Mouse (Mus musculus): ENCODE results near the gene Maml2. TPM values are rescaled to one million over a fixed set of nuclear protein-coding genes. Genes with fewer than 3 reads are reported as not detected.
A peak's percentile ranks its signal among the peaks of the same experiment; 100 is the strongest.

Maml2 gene
- polyA plus RNA-seq, 1 experiment from 2014 or later, result 9.9 TPM

- H3K27me3 ChIP-seq (ENCODE audit: control insufficient read depth, insufficient read depth, low read depth, low read length), result no peaks in the 10 kb centered on the region
- H3K9ac ChIP-seq (ENCODE audit: low read depth, low read length), result no peak overlapping the region
- peak overlapping the region; percentile 14; the same call in 1 of the 2 replicates for H3K4me2 ChIP-seq (ENCODE audit: low read length)
- H3K4me3 ChIP-seq (ENCODE audit: low read depth, low read length), result no peak overlapping the region
- 49% methylated on average over 12 of the region's 12 CpGs for WGBS
- H3K4me1 ChIP-seq (ENCODE audit: control insufficient read depth, insufficient read depth, low read length), result peaks cover 18% of the 10 kb centered on the region
- H3K36me3 ChIP-seq (ENCODE audit: control insufficient read depth, insufficient read depth, low read length), result no peaks in the 10 kb centered on the region
- H3K27ac ChIP-seq (ENCODE audit: low read length), result no peak overlapping the region
- ATAC-seq, result peak; percentile 38
- no peaks in the 10 kb centered on the region for H3K9me3 ChIP-seq (replicated peaks; ENCODE audit: control insufficient read depth, low read length, poor library complexity, severe bottlenecking)
Observed at GRCm38 (mm10) chr9:13536419-13537261, 238.9 kb downstream of the Maml2 start.

DNA sequence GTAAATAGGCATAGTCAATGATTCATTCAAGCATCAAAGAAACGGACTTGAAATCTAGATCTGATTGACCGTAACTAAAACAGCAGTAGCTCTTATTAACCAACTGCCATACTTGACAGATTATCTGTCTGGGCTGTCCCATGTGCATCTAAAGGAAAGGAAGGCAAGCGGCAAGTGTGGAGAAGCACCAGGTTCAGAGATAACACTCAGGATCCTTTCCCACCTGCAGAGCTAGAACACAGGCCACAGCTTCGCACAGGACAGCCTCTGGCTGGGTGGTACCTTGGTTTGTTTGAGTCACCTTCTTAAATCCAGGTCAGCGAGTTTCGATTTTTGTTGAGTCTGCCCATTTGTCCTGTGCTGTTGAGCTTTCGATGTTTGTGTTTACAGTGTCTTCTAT, 240.4 kb downstream of the Maml2 start:
- H3K27me3 ChIP-seq (ENCODE audit: control insufficient read depth, insufficient read depth, low read depth, low read length), result no peaks in the 10 kb centered on the region
- WGBS, result 78% methylated on average over 7 of the region's 7 CpGs
- H3K36me3 ChIP-seq (ENCODE audit: control insufficient read depth, insufficient read depth, low read length), result no peaks in the 10 kb centered on the region
- peaks cover 7% of the 10 kb centered on the region for H3K4me1 ChIP-seq (ENCODE audit: control insufficient read depth, insufficient read depth, low read length)
- H3K4me2 ChIP-seq (ENCODE audit: low read length), result no peak overlapping the region
- no peak overlapping the region for H3K27ac ChIP-seq (ENCODE audit: low read length)
- H3K9ac ChIP-seq (ENCODE audit: low read depth, low read length), result no peak overlapping the region
- no peaks in the 10 kb centered on the region for H3K9me3 ChIP-seq (replicated peaks; ENCODE audit: control insufficient read depth, low read length, poor library complexity, severe bottlenecking)
- H3K4me3 ChIP-seq (ENCODE audit: low read depth, low read length), result no peak overlapping the region
- no peak for ATAC-seq

DNA sequence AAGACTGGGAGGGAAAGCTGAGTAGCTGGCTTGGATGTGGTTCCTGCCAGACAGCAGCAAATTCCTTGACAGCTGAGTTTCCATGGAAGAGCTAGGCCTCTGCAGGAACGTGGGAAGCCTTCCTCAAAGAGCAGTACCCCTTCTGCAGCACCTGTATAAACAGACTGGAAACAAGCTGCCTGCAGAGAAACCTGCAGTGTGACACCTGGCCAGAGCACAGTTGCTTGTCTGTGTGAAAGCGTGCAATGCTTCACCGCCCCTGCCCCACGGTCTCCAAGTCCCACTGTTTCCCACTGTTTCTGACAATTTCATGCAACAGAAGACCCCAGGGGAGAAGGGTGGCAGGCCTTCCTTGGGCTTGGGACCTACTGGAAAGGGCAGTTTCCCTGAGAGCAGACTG, 241.8 kb downstream of the Maml2 start:
- Histone ChIP-seq H3K36me3 (ENCODE audit: control insufficient read depth, insufficient read depth, low read length) (no peaks in the 10 kb centered on the region), H3K4me2 (ENCODE audit: low read length) (no peak overlapping the region), H3K9me3 (replicated peaks; ENCODE audit: control insufficient read depth, low read length, poor library complexity, severe bottlenecking) (no peaks in the 10 kb centered on the region), H3K9ac (ENCODE audit: low read depth, low read length) (no peak overlapping the region), H3K4me1 (ENCODE audit: control insufficient read depth, insufficient read depth, low read length) (peaks cover 12% of the 10 kb centered on the region), H3K27me3 (ENCODE audit: control insufficient read depth, insufficient read depth, low read depth, low read length) (no peaks in the 10 kb centered on the region), H3K27ac (ENCODE audit: low read length) (no peak overlapping the region), H3K4me3 (ENCODE audit: low read depth, low read length) (no peak overlapping the region)
- ATAC-seq, result no peak
- WGBS, result 39% methylated on average over 4 of the region's 4 CpGs

DNA sequence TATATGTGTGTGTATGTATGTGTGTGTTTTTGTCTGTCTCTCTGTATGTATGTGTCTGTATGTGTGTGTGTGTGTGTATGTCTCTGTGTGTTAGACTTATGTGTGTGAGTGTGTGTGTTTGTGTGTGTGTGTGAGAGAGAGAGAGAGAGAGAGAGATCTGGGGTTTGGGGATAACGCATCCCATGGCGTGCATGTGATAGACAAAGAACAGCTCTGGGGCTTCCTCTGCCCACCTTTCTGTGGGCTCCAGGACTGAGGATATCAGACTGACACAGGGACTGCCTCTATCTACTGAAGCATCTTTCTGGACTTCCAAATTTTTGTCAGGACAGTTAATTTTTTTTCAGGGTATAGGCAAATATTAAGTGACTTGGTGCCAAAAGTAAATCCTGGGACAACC, 242.5 kb downstream of the Maml2 start:
- WGBS, result 83% methylated on average over 2 of the region's 2 CpGs
- Histone ChIP-seq H3K4me3 (ENCODE audit: low read depth, low read length) (no peak overlapping the region), H3K36me3 (ENCODE audit: control insufficient read depth, insufficient read depth, low read length) (no peaks in the 10 kb centered on the region), H3K27me3 (ENCODE audit: control insufficient read depth, insufficient read depth, low read depth, low read length) (no peaks in the 10 kb centered on the region), H3K9ac (ENCODE audit: low read depth, low read length) (no peak overlapping the region), H3K4me2 (ENCODE audit: low read length) (no peak overlapping the region), H3K4me1 (ENCODE audit: control insufficient read depth, insufficient read depth, low read length) (peaks cover 12% of the 10 kb centered on the region), H3K9me3 (replicated peaks; ENCODE audit: control insufficient read depth, low read length, poor library complexity, severe bottlenecking) (no peaks in the 10 kb centered on the region), H3K27ac (ENCODE audit: low read length) (no peak overlapping the region)
- no peak for ATAC-seq

- WGBS, result 54% methylated on average over 6 of the region's 6 CpGs
- no peak overlapping the region for H3K4me2 ChIP-seq (ENCODE audit: low read length)
Observed at GRCm38 (mm10) chr9:13540781-13541180, 243.0 kb downstream of the Maml2 start.

DNA sequence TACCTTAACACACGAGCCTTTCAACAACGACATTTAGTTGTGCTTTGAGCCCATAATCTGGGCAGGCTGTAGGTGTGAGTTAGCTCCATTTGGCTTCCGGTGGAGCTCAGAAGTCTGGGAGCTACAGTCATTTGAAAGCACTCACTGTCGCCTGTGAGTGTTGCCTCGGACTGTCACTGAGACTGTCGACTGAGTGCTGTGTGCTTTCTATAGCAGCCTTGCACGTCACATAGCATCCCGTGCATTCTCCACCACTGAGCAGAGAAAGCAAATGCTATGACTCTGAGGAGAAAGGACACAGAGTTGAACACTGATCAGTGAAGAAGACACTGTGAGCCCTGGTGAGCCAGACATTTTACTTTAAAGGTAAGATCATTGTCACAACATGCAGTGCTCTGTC, 245.4 kb downstream of the Maml2 start:
- no peaks in the 10 kb centered on the region for H3K27me3 ChIP-seq (ENCODE audit: control insufficient read depth, insufficient read depth, low read depth, low read length)
- H3K9ac ChIP-seq (ENCODE audit: low read depth, low read length), result peak overlapping the region; percentile 25; the same call in 1 of the 2 replicates
- H3K27ac ChIP-seq (ENCODE audit: low read length), result peak overlapping the region; percentile 58
- no peaks in the 10 kb centered on the region for H3K9me3 ChIP-seq (replicated peaks; ENCODE audit: control insufficient read depth, low read length, poor library complexity, severe bottlenecking)
- peak overlapping the region; percentile 23 for H3K4me2 ChIP-seq (ENCODE audit: low read length)
- H3K4me3 ChIP-seq (ENCODE audit: low read depth, low read length), result no peak overlapping the region
- ATAC-seq, result peak; percentile 66; the same call in 1 of the 2 replicates
- 40% methylated on average over 8 of the region's 8 CpGs for WGBS
- no peaks in the 10 kb centered on the region for H3K36me3 ChIP-seq (ENCODE audit: control insufficient read depth, insufficient read depth, low read length)
- H3K4me1 ChIP-seq (ENCODE audit: control insufficient read depth, insufficient read depth, low read length), result peaks cover 8% of the 10 kb centered on the region

More at GRCm38 (mm10) chr9:13540781-13541180, 243.0 kb downstream of the Maml2 start:
- Histone ChIP-seq H3K9me3 (replicated peaks; ENCODE audit: control insufficient read depth, low read length, poor library complexity, severe bottlenecking) (no peaks in the 10 kb centered on the region), H3K9ac (ENCODE audit: low read depth, low read length) (no peak overlapping the region), H3K4me3 (ENCODE audit: low read depth, low read length) (no peak overlapping the region), H3K36me3 (ENCODE audit: control insufficient read depth, insufficient read depth, low read length) (no peaks in the 10 kb centered on the region), H3K27me3 (ENCODE audit: control insufficient read depth, insufficient read depth, low read depth, low read length) (no peaks in the 10 kb centered on the region), H3K4me1 (ENCODE audit: control insufficient read depth, insufficient read depth, low read length) (peaks cover 10% of the 10 kb centered on the region), H3K27ac (ENCODE audit: low read length) (no peak overlapping the region)
- ATAC-seq, result no peak

- H3K4me3 ChIP-seq (ENCODE audit: low read depth, low read length), result no peak overlapping the region
Observed at GRCm38 (mm10) chr9:13544133-13544532, 246.4 kb downstream of the Maml2 start.

DNA sequence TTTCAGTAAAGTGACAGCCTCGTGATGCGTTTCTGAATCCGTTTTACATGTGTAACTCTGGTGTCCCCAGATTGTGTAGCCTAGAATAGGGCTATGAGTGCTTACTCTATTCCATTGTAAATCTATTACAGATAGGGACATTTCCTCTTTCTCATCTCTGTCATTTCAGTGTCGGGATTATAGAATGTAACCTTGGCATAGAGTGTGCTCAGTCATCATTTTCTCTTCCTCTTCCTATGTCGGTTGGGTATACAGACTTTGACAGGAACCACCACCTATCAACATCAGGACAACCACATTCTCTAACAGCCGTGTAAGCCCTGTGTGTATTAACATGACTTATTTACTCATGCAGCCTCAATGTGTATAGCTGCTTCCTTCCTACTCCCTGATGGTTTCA, 248.0 kb downstream of the Maml2 start:
- Histone ChIP-seq H3K9me3 (replicated peaks; ENCODE audit: control insufficient read depth, low read length, poor library complexity, severe bottlenecking) (no peaks in the 10 kb centered on the region), H3K9ac (ENCODE audit: low read depth, low read length) (no peak overlapping the region), H3K27ac (ENCODE audit: low read length) (no peak overlapping the region), H3K4me1 (ENCODE audit: control insufficient read depth, insufficient read depth, low read length) (peaks cover 8% of the 10 kb centered on the region), H3K4me3 (ENCODE audit: low read depth, low read length) (no peak overlapping the region), H3K27me3 (ENCODE audit: control insufficient read depth, insufficient read depth, low read depth, low read length) (no peaks in the 10 kb centered on the region), H3K36me3 (ENCODE audit: control insufficient read depth, insufficient read depth, low read length) (no peaks in the 10 kb centered on the region), H3K4me2 (ENCODE audit: low read length) (no peak overlapping the region)
- WGBS, result 73% methylated on average over 6 of the region's 6 CpGs
- no peak; the same call in 1 of the 2 replicates for ATAC-seq

More at GRCm38 (mm10) chr9:13544133-13544532, 246.4 kb downstream of the Maml2 start:
- Histone ChIP-seq H3K27ac (ENCODE audit: low read length) (no peak overlapping the region), H3K36me3 (ENCODE audit: control insufficient read depth, insufficient read depth, low read length) (no peaks in the 10 kb centered on the region), H3K4me1 (ENCODE audit: control insufficient read depth, insufficient read depth, low read length) (peaks cover 8% of the 10 kb centered on the region), H3K9ac (ENCODE audit: low read depth, low read length) (no peak overlapping the region), H3K9me3 (replicated peaks; ENCODE audit: control insufficient read depth, low read length, poor library complexity, severe bottlenecking) (no peaks in the 10 kb centered on the region), H3K4me2 (ENCODE audit: low read length) (no peak overlapping the region), H3K27me3 (ENCODE audit: control insufficient read depth, insufficient read depth, low read depth, low read length) (no peaks in the 10 kb centered on the region)
- WGBS, result 37% methylated on average over 8 of the region's 8 CpGs
- no peak for ATAC-seq

GRCm38 (mm10) chr9:13549911-13550310, 252.2 kb downstream of the Maml2 start:
- WGBS, result 57% methylated on average over 3 of the region's 3 CpGs
- no peak overlapping the region for H3K4me3 ChIP-seq (ENCODE audit: low read depth, low read length)
- no peak overlapping the region for H3K4me2 ChIP-seq (ENCODE audit: low read length)
- no peaks in the 10 kb centered on the region for H3K36me3 ChIP-seq (ENCODE audit: control insufficient read depth, insufficient read depth, low read length)
- H3K9me3 ChIP-seq (replicated peaks; ENCODE audit: control insufficient read depth, low read length, poor library complexity, severe bottlenecking), result no peaks in the 10 kb centered on the region
- H3K9ac ChIP-seq (ENCODE audit: low read depth, low read length), result no peak overlapping the region
- no peak overlapping the region for H3K27ac ChIP-seq (ENCODE audit: low read length)
- H3K27me3 ChIP-seq (ENCODE audit: control insufficient read depth, insufficient read depth, low read depth, low read length), result no peaks in the 10 kb centered on the region
- ATAC-seq, result no peak
- no peaks in the 10 kb centered on the region; the same call in 1 of the 2 replicates for H3K4me1 ChIP-seq (ENCODE audit: control insufficient read depth, insufficient read depth, low read length)

All from midbrain, embryonic 16.5 days (tissue).